In the genomic region with DNA sequence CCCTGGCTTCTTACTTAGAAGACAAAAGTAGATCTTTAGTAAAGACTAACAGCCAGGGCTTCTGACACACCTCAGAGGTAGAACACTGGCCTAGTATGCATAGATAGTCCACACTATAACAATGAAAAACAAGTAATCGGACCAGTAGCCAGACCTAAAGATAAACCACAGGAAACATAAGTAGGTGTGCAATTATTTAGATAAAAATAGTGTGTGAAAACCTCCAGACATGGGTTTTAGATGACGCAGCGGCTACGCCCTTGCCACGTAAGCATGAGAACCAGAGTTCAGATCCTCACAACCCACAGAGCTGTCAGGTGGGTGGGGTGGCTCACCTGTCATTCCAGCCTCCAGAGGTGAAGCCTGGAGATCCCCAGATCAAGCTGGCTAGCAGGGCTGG, we compare ENCODE assay signal across 24 mouse cellular contexts. TPM values are rescaled to one million over a fixed set of nuclear protein-coding genes. Genes with fewer than 3 reads are reported as not detected.
DNase-seq lines count a peak whose midpoint lies in the region; ATAC-seq and TF ChIP-seq lines count a peak whose summit lies in the region.
"Had no signal": no experiment of that assay in that cellular context is flagged by ENCODE, and none has a peak within 500 bp of the region (broad histone marks: within the 10 kb centered on the region; RNA-seq: fewer than 3 reads in every experiment).

No protein-coding gene starts in this region.

- DNase-seq in CD4-positive, CD25-positive, alpha-beta regulatory T cell, adult 2 months (ENCODE audit: low read depth, low spot score): peak; percentile 42
- DNase-seq in c-Kit-positive CD71-negative TER-119-negative erythroid progenitor cells, embryonic 14.5 days (ENCODE audit: low read depth): peak; percentile 3
- DNase-seq in thymus, adult 2 months: no peak
- no peak for DNase-seq in kidney, adult 2 months
- DNase-seq: adrenal gland, adult 2 months; cerebellum, adult 8-10 months; heart, postnatal 36 days; kidney, adult 18-20 months; layer of hippocampus, adult 9-11 months; lung, postnatal 36 days; right cerebral cortex, adult 18-20 months; thymus, adult 18-20 months; thymus, postnatal 4 days had no signal

- peak; percentile 73 for ATAC-seq in inflammation-experienced regulatory T-cells, adult 6 months
- peak; percentile 84 for ATAC-seq in megakaryocyte progenitor cell, adult 5-6 weeks (replicated peaks; ENCODE audit: poor library complexity)
- ATAC-seq in forebrain, embryonic 12.5 days (ENCODE audit: low FRiP score): no peak

- no peak overlapping the region for H3K9ac ChIP-seq in forebrain, embryonic 12.5 days
- H3K9ac ChIP-seq: embryonic facial prominence, embryonic 15.5 days; heart, embryonic 15.5 days; hindbrain, embryonic 15.5 days; limb, embryonic 15.5 days; lung, embryonic 15.5 days; neural tube, embryonic 15.5 days had no signal

- H3K4me3 ChIP-seq in thymus, adult 2 months (ENCODE audit: control insufficient read depth, insufficient read depth, low read length): no peak overlapping the region
- H3K4me3 ChIP-seq in forebrain, embryonic 12.5 days (replicated peaks): no peak overlapping the region
- H3K4me3 ChIP-seq in kidney, adult 2 months (ENCODE audit: insufficient read depth, low read depth, low read length): no peak overlapping the region
- H3K4me3 ChIP-seq: embryonic facial prominence, embryonic 15.5 days; heart, embryonic 15.5 days; hindbrain, embryonic 15.5 days; limb, embryonic 15.5 days; lung, embryonic 15.5 days; midbrain, embryonic 10.5 days; neural tube, embryonic 15.5 days had no signal

- no peak overlapping the region for H3K27ac ChIP-seq in thymus, adult 2 months (ENCODE audit: control insufficient read depth, insufficient read depth, low read length)
- H3K27ac ChIP-seq in forebrain, embryonic 12.5 days: no peak overlapping the region
- H3K27ac ChIP-seq in kidney, adult 2 months (ENCODE audit: insufficient read depth, low read depth, low read length): no peak overlapping the region
- H3K27ac ChIP-seq: embryonic facial prominence, embryonic 15.5 days; heart, embryonic 15.5 days; hindbrain, embryonic 15.5 days; kidney, postnatal 0 days; limb, embryonic 15.5 days; lung, embryonic 15.5 days; midbrain, embryonic 10.5 days; neural tube, embryonic 15.5 days had no signal

- no peaks in the 10 kb centered on the region for H3K27me3 ChIP-seq in thymus, adult 2 months (ENCODE audit: control insufficient read depth, insufficient read depth, low read length)
- no peaks in the 10 kb centered on the region for H3K27me3 ChIP-seq in forebrain, embryonic 12.5 days
- H3K27me3 ChIP-seq in kidney, adult 2 months (replicated peaks; ENCODE audit: control insufficient read depth, insufficient read depth, low read length): no peaks in the 10 kb centered on the region
- H3K27me3 ChIP-seq: embryonic facial prominence, embryonic 15.5 days; heart, embryonic 15.5 days; hindbrain, embryonic 15.5 days; limb, embryonic 15.5 days; lung, embryonic 15.5 days; neural tube, embryonic 15.5 days had no signal

- no peaks in the 10 kb centered on the region for H3K4me1 ChIP-seq in thymus, adult 2 months (replicated peaks; ENCODE audit: control insufficient read depth, insufficient read depth, low read length)
- H3K4me1 ChIP-seq in forebrain, embryonic 12.5 days: no peaks in the 10 kb centered on the region
- no peaks in the 10 kb centered on the region for H3K4me1 ChIP-seq in kidney, adult 2 months (ENCODE audit: control insufficient read depth, insufficient read depth, low read length)
- H3K4me1 ChIP-seq: embryonic facial prominence, embryonic 15.5 days; hindbrain, embryonic 15.5 days; limb, embryonic 15.5 days; lung, embryonic 15.5 days; midbrain, embryonic 10.5 days; neural tube, embryonic 15.5 days had no signal

- no peak for TF ChIP-seq CTCF in thymus, adult 2 months (IDR thresholded peaks at IDR 0.05; ENCODE audit: borderline replicate concordance, control insufficient read depth, extremely low read depth, insufficient read depth, low read length, poor library complexity)
- no peak for TF ChIP-seq CTCF in kidney, adult 2 months (conservative IDR thresholded peaks at IDR 0.05; ENCODE audit: insufficient read depth, insufficient read length, low read depth, low read length)

- 77% methylated on average over 5 of the region's 5 CpGs for WGBS in thymus, adult 2 months
- 93% methylated on average over 5 of the region's 5 CpGs for WGBS in forebrain, embryonic 12.5 days
- 94% methylated on average over 5 of the region's 5 CpGs for WGBS in kidney, adult 2 months

- peaks cover 10% of the 10 kb centered on the region; the same call in 1 of the 2 replicates for H3K36me3 ChIP-seq in thymus, adult 2 months (ENCODE audit: control insufficient read depth, insufficient read depth, low read length)
- H3K36me3 ChIP-seq in forebrain, embryonic 12.5 days (replicated peaks): peaks cover 14% of the 10 kb centered on the region
- H3K36me3 ChIP-seq in kidney, adult 2 months (ENCODE audit: control insufficient read depth, insufficient read depth, low read length): peaks cover under 1% of the 10 kb centered on the region; the same call in 1 of the 2 replicates
- H3K36me3 ChIP-seq: lung, embryonic 15.5 days had no signal

- no peaks in the 10 kb centered on the region for H3K9me3 ChIP-seq in forebrain, embryonic 12.5 days
- H3K9me3 ChIP-seq: embryonic facial prominence, embryonic 15.5 days; heart, embryonic 15.5 days; hindbrain, embryonic 15.5 days; limb, embryonic 15.5 days; lung, embryonic 15.5 days; midbrain, embryonic 10.5 days; neural tube, embryonic 15.5 days had no signal

- no peak overlapping the region for H3K4me2 ChIP-seq in forebrain, embryonic 12.5 days
- H3K4me2 ChIP-seq: embryonic facial prominence, embryonic 15.5 days; heart, embryonic 15.5 days; hindbrain, embryonic 15.5 days; limb, embryonic 15.5 days; lung, embryonic 15.5 days; neural tube, embryonic 15.5 days had no signal

- no peak for TF ChIP-seq POLR2A in thymus, adult 2 months (IDR thresholded peaks at IDR 0.05; ENCODE audit: control insufficient read depth, extremely low read depth, insufficient read depth, low read length, poor library complexity)
- TF ChIP-seq POLR2A in kidney, adult 2 months (IDR thresholded peaks at IDR 0.05; ENCODE audit: low read depth, low read length): no peak

RNA-seq across cellular contexts. Expression of gene Ide, which starts 4.3 kb away (rescaled TPM):
- polyA plus RNA-seq in inflammation-experienced regulatory T-cells, adult 6 months (2017; shearing (Covaris generic)): 10 to 100 TPM; 57.4 to 92.1 (median 62.0) TPM
- total RNA-seq in megakaryocyte progenitor cell, adult 5-6 weeks (2015): 122 and 144 TPM in 2 replicates
- total RNA-seq in megakaryocyte progenitor cell, adult 5-6 weeks (2017): 79.5 and 103 TPM in 2 replicates
- polyA plus RNA-seq in thymus, adult 2 months (2012; rRNA removed): 19.8 and 21.4 TPM in 2 replicates
- polyA plus RNA-seq in forebrain, embryonic 12.5 days (2016; fragmentation: Nextera tagmentation; extraction: Ambion mirVana): 53.1 and 56.2 TPM in 2 replicates
- 22.7 and 24.0 TPM in 2 replicates for polyA plus RNA-seq in kidney, adult 2 months (2012; rRNA removed)

RNA-seq across cellular contexts. Expression of gene Kif11, which starts 42.8 kb away (rescaled TPM):
- polyA plus RNA-seq in inflammation-experienced regulatory T-cells, adult 6 months (2017; shearing (Covaris generic)): 10 to 100 TPM in 1 of 3 experiments, 1 to 10 TPM in 2; 2.5 to 67.9 (median 6.3) TPM
- 113 and 116 TPM in 2 replicates for total RNA-seq in megakaryocyte progenitor cell, adult 5-6 weeks (2015)
- 160 and 187 TPM in 2 replicates for total RNA-seq in megakaryocyte progenitor cell, adult 5-6 weeks (2017)
- 22.5 and 29.0 TPM in 2 replicates for polyA plus RNA-seq in thymus, adult 2 months (2012; rRNA removed)
- 99.0 and 107 TPM in 2 replicates for polyA plus RNA-seq in forebrain, embryonic 12.5 days (2016; fragmentation: Nextera tagmentation; extraction: Ambion mirVana)
- polyA plus RNA-seq in kidney, adult 2 months (2012; rRNA removed): 0.18 and 0.30 TPM in 2 replicates

Comparison
In these comparisons a context has a peak if more than half of its experiments do, and no peak if none do; other contexts are left out.
1. DNase-seq: peak in CD4-positive, CD25-positive, alpha-beta regulatory T cell, adult 2 months (single experiment) and c-Kit-positive CD71-negative TER-119-negative erythroid progenitor cells, embryonic 14.5 days (single experiment); none in thymus, adult 2 months (single experiment) and kidney, adult 2 months (single experiment).